Mouse (Mus musculus) adrenal gland (tissue): ENCODE results near the gene Oxsm.

Experiments used
- intact Hi-C: fragments of 180-260 bp; cut with DNase I; formaldehyde crosslinking; loops from one replicate; pipeline ENCODE4 v1.15.1; 2025

Oxsm gene

GRCm38 (mm10) chr14:16242947-16243602, 6.5 kb downstream of the Oxsm start:
- intact Hi-C loops, result loop anchor here (10.0 kb wide), 1 partner anchor 1608 kb away; no protein-coding TSS in a partner anchor

DNA sequence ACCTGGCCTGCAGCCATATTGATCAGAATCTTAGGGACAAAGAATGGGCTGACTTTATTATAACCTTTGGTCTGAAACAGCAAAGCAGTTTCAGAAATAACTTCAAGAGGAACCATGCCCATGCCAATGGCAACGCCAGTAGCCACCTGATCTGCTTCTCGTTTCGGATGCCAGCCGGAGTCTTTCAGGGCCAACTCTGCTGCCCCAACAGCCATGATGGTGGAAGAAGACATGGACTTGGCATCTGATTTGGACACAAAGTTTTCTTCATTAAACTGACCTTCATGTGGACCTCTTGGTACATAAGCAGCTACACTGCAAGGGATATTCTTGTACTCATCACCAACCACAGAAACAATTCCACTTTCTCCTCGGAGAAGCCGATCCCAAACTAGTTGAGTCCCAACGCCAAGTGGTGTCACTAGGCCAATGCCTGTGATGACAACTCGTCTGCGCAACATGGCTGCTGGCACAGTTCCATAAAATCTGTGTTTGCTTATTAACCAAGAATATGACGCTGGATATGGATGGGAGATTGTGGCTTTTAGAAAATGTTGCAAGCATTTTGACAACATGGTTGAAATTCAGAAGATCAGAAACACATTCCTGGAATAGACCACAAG, 7.3 kb downstream of the Oxsm start:
- intact Hi-C loops, result loop anchor here (10.0 kb wide), 1 partner anchor 1608 kb away; no protein-coding TSS in a partner anchor

GRCm38 (mm10) chr14:16236466-16236865, 13.1 kb downstream of the Oxsm start:
- intact Hi-C loops, result no loop called here

DNA sequence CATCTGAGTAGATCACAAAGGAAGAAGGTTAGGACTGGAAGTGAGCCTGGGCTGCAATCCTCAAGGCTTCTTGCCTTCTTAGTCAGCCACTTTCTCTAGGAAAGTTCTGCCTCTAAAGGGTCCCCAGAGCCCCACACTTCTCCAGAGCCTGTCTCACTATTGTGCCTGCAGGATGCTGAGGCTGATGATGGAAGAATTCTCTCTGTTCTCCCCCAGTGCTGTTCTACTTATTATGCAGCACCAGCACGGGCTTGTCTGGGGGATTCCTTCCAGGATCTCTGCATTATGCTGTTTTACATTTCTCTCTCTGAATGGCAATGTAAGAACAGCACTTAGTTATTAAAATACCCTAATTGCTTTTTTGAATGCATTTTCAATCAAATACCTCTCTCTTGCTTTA, 16.1 kb downstream of the Oxsm start:
- intact Hi-C loops, result no loop called here

DNA sequence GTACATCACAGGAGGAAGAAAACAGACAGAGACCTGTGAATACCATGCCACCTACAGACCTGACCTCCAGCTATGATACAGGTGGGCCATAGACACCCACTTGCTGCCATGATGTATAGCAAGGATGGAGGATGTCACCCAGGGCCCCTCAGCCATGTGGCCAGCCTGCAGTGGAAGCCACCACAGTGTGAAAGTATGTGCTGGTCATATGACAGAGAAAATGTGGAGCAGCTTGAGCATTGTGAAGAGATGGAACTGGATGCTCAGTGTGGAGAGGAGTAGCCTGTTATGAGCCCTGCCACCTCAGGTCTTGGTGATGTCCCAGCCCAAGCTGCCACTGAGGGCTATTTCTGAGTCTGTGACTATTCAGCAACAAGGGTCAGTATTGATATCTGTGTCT, 19.0 kb downstream of the Oxsm start:
- intact Hi-C loops, result no loop called here

GRCm38 (mm10) chr14:16229395-16229794, 20.2 kb downstream of the Oxsm start:
- intact Hi-C loops, result no loop called here

DNA sequence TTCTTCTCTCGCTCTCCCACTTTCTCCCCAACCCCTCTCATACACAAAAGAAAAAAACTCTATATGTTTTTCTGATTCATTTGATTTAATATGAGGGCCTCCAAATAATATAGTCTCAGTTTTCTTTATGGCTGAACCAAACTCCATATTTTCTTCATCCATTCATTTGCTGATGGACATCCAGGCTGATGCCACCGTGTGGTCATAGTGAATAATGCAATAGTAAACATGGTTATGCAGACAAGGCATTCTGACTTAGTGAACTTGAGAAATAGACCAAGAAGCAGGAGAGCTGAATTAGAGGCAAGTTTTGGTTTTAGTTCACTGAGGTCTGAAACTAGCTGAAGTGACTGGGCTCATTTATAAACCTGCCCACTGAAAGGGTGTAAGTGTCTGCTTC, 30.6 kb downstream of the Oxsm start:
- intact Hi-C loops, result no loop called here

DNA sequence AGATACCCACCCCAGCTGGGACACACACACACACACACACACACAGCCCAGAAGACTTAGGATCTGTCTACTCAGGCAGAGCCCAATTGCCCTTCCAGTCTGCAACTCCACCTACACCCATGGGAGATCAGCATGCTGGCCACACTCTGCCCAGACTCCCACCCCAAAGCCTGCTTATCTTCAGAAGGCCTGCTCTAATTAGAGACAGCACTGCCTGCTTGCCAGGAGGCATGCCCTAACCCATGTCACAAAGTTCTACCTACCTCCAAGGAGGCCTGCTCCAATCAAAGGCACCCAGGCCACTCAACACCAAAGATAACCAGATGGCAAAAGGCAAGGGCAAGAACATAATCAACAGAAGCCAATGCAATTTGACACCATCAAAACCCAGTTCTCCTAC, 41.9 kb downstream of the Oxsm start:
- intact Hi-C loops, result no loop called here

DNA sequence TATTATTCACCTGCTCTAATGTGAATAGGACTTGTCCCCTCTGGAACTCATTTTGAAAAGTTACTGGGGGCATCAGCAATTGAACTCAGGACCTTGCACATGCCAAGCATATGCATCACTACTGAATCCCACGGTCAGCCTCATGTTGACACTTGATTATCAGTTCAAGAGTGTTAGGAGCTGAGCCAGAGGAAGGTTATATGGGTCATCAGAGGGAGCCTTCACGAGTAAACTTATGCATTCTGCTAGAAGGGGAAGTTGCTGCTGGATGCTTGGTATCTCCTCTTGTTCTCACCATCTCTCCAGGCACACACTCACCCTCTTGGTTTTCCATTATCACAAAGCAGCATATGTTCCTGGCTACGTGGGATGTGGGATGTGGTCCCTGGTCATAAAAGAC, 47.9 kb downstream of the Oxsm start:
- intact Hi-C loops, result no loop called here

- intact Hi-C loops, result no loop called here
Measured at GRCm38 (mm10) chr14:16200969-16201638, 48.5 kb downstream of the Oxsm start.

GRCm38 (mm10) chr14:16200220-16200912, 49.2 kb downstream of the Oxsm start:
- intact Hi-C loops, result no loop called here

GRCm38 (mm10) chr14:16196518-16196917, 53.1 kb downstream of the Oxsm start:
- intact Hi-C loops, result loop anchor here (10.0 kb wide), 2 partner anchors 842 to 1332 kb away; no protein-coding TSS in a partner anchor

- intact Hi-C loops, result loop anchor here (10.0 kb wide), 2 partner anchors 841 to 1331 kb away; no protein-coding TSS in a partner anchor
Measured at GRCm38 (mm10) chr14:16195486-16195885, 54.1 kb downstream of the Oxsm start.

DNA sequence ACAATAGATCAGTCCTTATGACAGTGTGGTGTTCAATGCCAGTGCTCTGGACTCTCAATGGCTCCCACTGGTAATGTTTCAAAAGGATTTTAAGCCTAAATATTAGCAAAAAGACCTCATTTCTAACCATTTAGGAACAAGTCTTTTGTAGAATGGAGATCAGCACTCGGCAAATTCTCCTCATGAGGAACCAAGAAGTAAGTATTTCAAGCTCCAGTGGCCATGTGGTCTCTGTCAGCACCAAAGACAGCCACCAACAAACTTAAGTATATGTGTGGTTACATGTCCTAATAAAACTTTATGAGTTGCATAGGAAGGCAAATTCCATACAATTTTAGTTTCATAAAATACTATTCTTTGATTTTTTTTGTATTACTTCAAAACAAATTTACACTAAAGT, 55.5 kb downstream of the Oxsm start:
- intact Hi-C loops, result loop anchor here (10.0 kb wide), 2 partner anchors 839 to 1329 kb away; no protein-coding TSS in a partner anchor

GRCm38 (mm10) chr14:16189142-16189541, 60.5 kb downstream of the Oxsm start:
- intact Hi-C loops, result no loop called here
